Mouse (Mus musculus) T-helper 17 cell (primary cell): ENCODE data around the gene Rtp1.

ENCODE experiments used
- in situ Hi-C, 2 experiments: fragments of 300-600 bp; cut with MboI, MseI; formaldehyde crosslinking; loops; 1 replicate in 1 of 2; 2 replicates in 1 of 2; pipeline ENCODE4 v1.15.1; 2025; ENCODE audit warnings: high pct_unique_total_duplicates in 2 of 2

Gene Rtp1

GRCm38 (mm10) chr16:23428647-23429319 lies at the start of gene Rtp1:
TSS of gene Rtp1 (plus strand) at chr16:23429133.
- in situ Hi-C loops = no loop called here

- in situ Hi-C loops = no loop called here
These were observed 49.2 kb upstream of the Rtp1 start for GRCm38 (mm10) chr16:23379536-23380230.

- in situ Hi-C loops = no loop called here
These were observed 44.6 kb upstream of the Rtp1 start for GRCm38 (mm10) chr16:23384304-23384703.

GRCm38 (mm10) chr16:23397931-23398330 lies 31.0 kb upstream of the Rtp1 start:
- in situ Hi-C loops = no loop called here

- in situ Hi-C loops = loop anchor here (5.0 kb wide), 4 partner anchors 39 to 254 kb away; partner anchors contain the start of gene Adipoq (in 1 of the 2)
These were observed 27.5 kb upstream of the Rtp1 start for GRCm38 (mm10) chr16:23401463-23401862.

GRCm38 (mm10) chr16:23401959-23402358 lies 27.0 kb upstream of the Rtp1 start:
- in situ Hi-C loops = loop anchor here (5.0 kb wide), 4 partner anchors 40 to 255 kb away; partner anchors contain the start of gene Adipoq (in 1 of the 2)

GRCm38 (mm10) chr16:23403008-23403755 lies 25.8 kb upstream of the Rtp1 start:
- in situ Hi-C loops = loop anchor here (5.0 kb wide), 4 partner anchors 41 to 256 kb away; partner anchors contain the start of gene Adipoq (in 1 of the 2)

- in situ Hi-C loops = no loop called here
These were observed 16.0 kb upstream of the Rtp1 start for GRCm38 (mm10) chr16:23412930-23413329.

GRCm38 (mm10) chr16:23416261-23416656 lies 12.7 kb upstream of the Rtp1 start:
- in situ Hi-C loops = loop anchor here in 1 of 2 experiments (5.0 kb wide), 1 partner anchor 94 kb away; no protein-coding TSS in a partner anchor

- in situ Hi-C loops = loop anchor here in 1 of 2 experiments (5.0 kb wide), 1 partner anchor 94 kb away; no protein-coding TSS in a partner anchor
These were observed 12.2 kb upstream of the Rtp1 start for GRCm38 (mm10) chr16:23416657-23417293.

- in situ Hi-C loops = loop anchor here in 1 of 2 experiments (5.0 kb wide), 1 partner anchor 95 kb away; no protein-coding TSS in a partner anchor
These were observed 11.3 kb upstream of the Rtp1 start for GRCm38 (mm10) chr16:23417456-23418240.

GRCm38 (mm10) chr16:23419565-23420085 lies 9.3 kb upstream of the Rtp1 start:
- in situ Hi-C loops = loop anchor here in 1 of 2 experiments (5.0 kb wide), 1 partner anchor 97 kb away; no protein-coding TSS in a partner anchor

GRCm38 (mm10) chr16:23423825-23424224 lies 5.1 kb upstream of the Rtp1 start:
- in situ Hi-C loops = no loop called here

GRCm38 (mm10) chr16:23427701-23428100 lies 1.2 kb upstream of the Rtp1 start:
- in situ Hi-C loops = no loop called here

GRCm38 (mm10) chr16:23429991-23430390 lies 1.1 kb downstream of the Rtp1 start:
- in situ Hi-C loops = no loop called here

GRCm38 (mm10) chr16:23437404-23438166 lies 8.7 kb downstream of the Rtp1 start:
- in situ Hi-C loops = no loop called here

GRCm38 (mm10) chr16:23444231-23444630 lies 15.3 kb downstream of the Rtp1 start:
- in situ Hi-C loops = loop anchor here (10.0 kb wide), 2 partner anchors 1661 to 1939 kb away; no protein-coding TSS in a partner anchor

GRCm38 (mm10) chr16:23449946-23450345 lies 21.0 kb downstream of the Rtp1 start:
- in situ Hi-C loops = loop anchor here (5.0 to 10.0 kb wide), 4 partner anchors 72 to 1945 kb away; partner anchors contain the start of genes Masp1 (in 1 of the 2) and Rtp4 (in 1 of the 2)

GRCm38 (mm10) chr16:23450816-23451215 lies 21.9 kb downstream of the Rtp1 start:
- in situ Hi-C loops = loop anchor here in 1 of 2 experiments (5.0 kb wide), 1 partner anchor 96 kb away; no protein-coding TSS in a partner anchor
